Mouse (Mus musculus): ENCODE results near the gene Aspscr1. TPM values are rescaled to one million over a fixed set of nuclear protein-coding genes. Genes with fewer than 3 reads are reported as not detected.

Gene Aspscr1
- total and polyA plus RNA-seq, 3 experiments, result 35.2 to 38.6 (median 38.3) TPM

GRCm38 (mm10) chr11:120697741-120698140 lies 25.0 kb downstream of the Aspscr1 start:
- Histone ChIP-seq H3K27me3 (ENCODE audit: control insufficient read depth, insufficient read depth, low read length) (no peaks in the 10 kb centered on the region), H3K9ac (ENCODE audit: low read depth, low read length) (no peak overlapping the region), H3K4me3 (no peak overlapping the region), H3K79me2 (replicated peaks; ENCODE audit: control insufficient read depth, insufficient read depth, low read length) (no peaks in the 10 kb centered on the region), H3K4me1 (ENCODE audit: control insufficient read depth, insufficient read depth, low read length) (peaks cover under 1% of the 10 kb centered on the region), H3K36me3 (ENCODE audit: control insufficient read depth, insufficient read depth, low read length) (no peaks in the 10 kb centered on the region), H3K27ac (peak overlapping the region; percentile 48)
- TF ChIP-seq POLR2A (IDR thresholded peaks at IDR 0.05; ENCODE audit: insufficient read depth, low read depth, low read length) (0 out of 2 replicates have a peak, but pooled peaks have one; percentile 9), CTCF (IDR thresholded peaks at IDR 0.05) (0 out of 2 replicates have a peak, but pooled peaks have one; percentile 6), EP300 (IDR thresholded peaks at IDR 0.05; ENCODE audit: insufficient read depth, low read depth, low read length) (0 out of 2 replicates have a peak, but pooled peaks have one; percentile 58)
- intact Hi-C loops (cut with DNase I), result no loop called here
- WGBS, result 36% methylated on average over 10 of the region's 10 CpGs
- peak; percentile 52 to 79 for DNase-seq

DNA sequence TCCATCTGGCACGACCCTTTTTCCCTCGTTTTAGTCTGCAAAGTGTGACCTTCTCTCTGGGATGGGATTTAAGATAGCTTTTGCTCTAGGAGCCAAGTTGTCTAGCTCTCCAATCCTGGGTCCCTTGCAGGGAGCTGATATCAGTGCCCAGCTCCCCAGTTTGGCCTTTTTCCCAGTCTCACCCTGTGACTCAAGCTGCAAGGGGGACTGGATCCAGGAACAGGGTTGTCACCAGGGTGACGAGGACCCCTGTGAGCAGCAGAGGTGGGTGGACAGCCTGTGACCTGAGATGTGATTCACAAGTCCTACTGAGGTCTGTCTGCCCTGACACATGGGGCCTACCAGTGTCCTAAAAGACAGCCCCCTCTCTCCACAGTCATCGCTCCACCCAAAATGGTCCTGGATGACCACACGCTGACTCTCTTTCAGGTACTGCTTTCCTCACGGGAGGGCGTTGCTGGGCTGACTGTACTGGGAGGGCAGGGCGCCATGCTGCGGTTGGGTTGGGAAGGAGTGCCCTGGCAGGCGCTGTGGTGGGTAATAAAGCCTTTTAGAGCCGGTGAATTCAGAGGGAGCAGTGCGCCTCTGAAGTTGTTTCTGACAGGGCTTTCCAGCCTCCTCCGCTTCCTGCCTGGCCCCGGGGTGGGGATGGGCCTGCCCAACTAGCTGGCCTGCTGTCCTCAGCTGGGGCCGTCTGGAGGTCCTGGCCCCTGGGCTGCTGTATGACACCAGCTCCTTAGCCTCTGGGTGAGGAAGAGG lies 31.1 kb downstream of the Aspscr1 start:
- intact Hi-C loops (cut with DNase I), result no loop called here
- no peak for DNase-seq
- no peaks in the 10 kb centered on the region for H3K36me3 ChIP-seq (ENCODE audit: control insufficient read depth, insufficient read depth, low read length)
- TF ChIP-seq POLR2A (IDR thresholded peaks at IDR 0.05; ENCODE audit: insufficient read depth, low read depth, low read length), result no peak
- TF ChIP-seq EP300 (IDR thresholded peaks at IDR 0.05; ENCODE audit: insufficient read depth, low read depth, low read length), result no peak
- TF ChIP-seq CTCF (IDR thresholded peaks at IDR 0.05), result no peak
- H3K27me3 ChIP-seq (ENCODE audit: control insufficient read depth, insufficient read depth, low read length), result no peaks in the 10 kb centered on the region
- H3K9ac ChIP-seq (ENCODE audit: low read depth, low read length), result no peak overlapping the region
- H3K4me3 ChIP-seq, result no peak overlapping the region
- H3K4me1 ChIP-seq (ENCODE audit: control insufficient read depth, insufficient read depth, low read length), result no peaks in the 10 kb centered on the region
- 62% methylated on average over 15 of the region's 15 CpGs for WGBS
- H3K79me2 ChIP-seq (replicated peaks; ENCODE audit: control insufficient read depth, insufficient read depth, low read length), result no peaks in the 10 kb centered on the region
- no peak overlapping the region for H3K27ac ChIP-seq

GRCm38 (mm10) chr11:120704486-120705325 lies 31.9 kb downstream of the Aspscr1 start:
- WGBS, result 71% methylated on average over 8 of the region's 8 CpGs
- TF ChIP-seq CTCF (IDR thresholded peaks at IDR 0.05) (no peak), EP300 (IDR thresholded peaks at IDR 0.05; ENCODE audit: insufficient read depth, low read depth, low read length) (no peak), POLR2A (IDR thresholded peaks at IDR 0.05; ENCODE audit: insufficient read depth, low read depth, low read length) (no peak)
- H3K27me3 ChIP-seq (ENCODE audit: control insufficient read depth, insufficient read depth, low read length), result no peaks in the 10 kb centered on the region
- no peak overlapping the region for H3K9ac ChIP-seq (ENCODE audit: low read depth, low read length)
- H3K36me3 ChIP-seq (ENCODE audit: control insufficient read depth, insufficient read depth, low read length), result no peaks in the 10 kb centered on the region
- DNase-seq, result no peak
- no peaks in the 10 kb centered on the region for H3K79me2 ChIP-seq (replicated peaks; ENCODE audit: control insufficient read depth, insufficient read depth, low read length)
- intact Hi-C loops (cut with DNase I), result no loop called here
- no peak overlapping the region for H3K4me3 ChIP-seq
- no peak overlapping the region for H3K27ac ChIP-seq
- no peaks in the 10 kb centered on the region for H3K4me1 ChIP-seq (ENCODE audit: control insufficient read depth, insufficient read depth, low read length)

DNA sequence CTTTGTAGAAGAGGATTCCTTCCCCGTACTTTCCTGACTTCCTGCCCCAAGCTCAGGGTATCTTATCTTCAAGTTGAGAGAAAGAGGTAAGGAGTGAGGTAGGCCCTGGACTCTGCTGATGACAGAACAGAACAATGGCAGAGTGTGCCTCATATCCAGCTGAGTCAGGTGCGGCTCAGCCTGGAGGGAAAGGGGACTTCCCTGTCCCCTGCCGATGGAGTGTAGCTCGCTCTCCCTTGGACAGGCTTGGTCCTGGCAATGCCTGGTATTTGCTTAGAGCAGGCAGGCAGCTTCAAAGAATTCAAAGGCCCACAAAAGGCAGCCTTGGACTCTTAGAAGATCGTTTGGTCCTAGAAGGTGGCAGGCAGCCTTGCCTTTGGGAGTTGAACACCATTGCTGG lies 33.3 kb downstream of the Aspscr1 start:
- no peaks in the 10 kb centered on the region for H3K79me2 ChIP-seq (replicated peaks; ENCODE audit: control insufficient read depth, insufficient read depth, low read length)
- WGBS, result 76% methylated on average over 5 of the region's 5 CpGs
- no peak for DNase-seq
- H3K36me3 ChIP-seq (ENCODE audit: control insufficient read depth, insufficient read depth, low read length), result no peaks in the 10 kb centered on the region
- intact Hi-C loops (cut with DNase I), result no loop called here
- no peak overlapping the region for H3K4me3 ChIP-seq
- no peaks in the 10 kb centered on the region for H3K27me3 ChIP-seq (ENCODE audit: control insufficient read depth, insufficient read depth, low read length)
- H3K27ac ChIP-seq, result no peak overlapping the region
- TF ChIP-seq CTCF (IDR thresholded peaks at IDR 0.05) (no peak), EP300 (IDR thresholded peaks at IDR 0.05; ENCODE audit: insufficient read depth, low read depth, low read length) (no peak), POLR2A (IDR thresholded peaks at IDR 0.05; ENCODE audit: insufficient read depth, low read depth, low read length) (no peak)
- H3K4me1 ChIP-seq (ENCODE audit: control insufficient read depth, insufficient read depth, low read length), result no peaks in the 10 kb centered on the region
- H3K9ac ChIP-seq (ENCODE audit: low read depth, low read length), result no peak overlapping the region

DNA sequence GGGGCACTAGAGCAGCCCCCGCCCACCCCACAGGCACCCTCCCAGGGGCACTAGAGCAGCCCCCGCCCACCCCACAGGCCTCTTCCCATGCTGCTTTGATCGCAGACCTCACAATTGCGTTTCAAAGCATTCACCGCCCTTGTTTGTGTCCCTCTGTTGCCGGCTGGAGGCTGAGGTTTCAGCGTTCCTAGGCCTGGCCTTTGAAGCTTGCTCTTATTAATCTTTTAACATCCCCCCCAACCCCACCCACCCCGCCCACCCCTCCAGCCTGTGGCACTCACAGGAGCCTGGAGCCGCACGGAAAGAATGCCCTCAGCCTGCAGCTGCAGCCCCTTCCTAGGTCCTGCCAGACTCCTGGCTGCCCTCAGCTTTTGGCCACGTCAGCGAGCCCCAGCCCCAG lies 34.5 kb downstream of the Aspscr1 start:
- 69% methylated on average over 11 of the region's 12 CpGs for WGBS
- intact Hi-C loops (cut with DNase I), result no loop called here
- Histone ChIP-seq H3K9ac (ENCODE audit: low read depth, low read length) (no peak overlapping the region), H3K36me3 (ENCODE audit: control insufficient read depth, insufficient read depth, low read length) (no peaks in the 10 kb centered on the region), H3K27me3 (ENCODE audit: control insufficient read depth, insufficient read depth, low read length) (no peaks in the 10 kb centered on the region), H3K27ac (no peak overlapping the region), H3K79me2 (replicated peaks; ENCODE audit: control insufficient read depth, insufficient read depth, low read length) (no peaks in the 10 kb centered on the region), H3K4me1 (ENCODE audit: control insufficient read depth, insufficient read depth, low read length) (no peaks in the 10 kb centered on the region), H3K4me3 (no peak overlapping the region)
- TF ChIP-seq EP300 (IDR thresholded peaks at IDR 0.05; ENCODE audit: insufficient read depth, low read depth, low read length), result no peak
- no peak for TF ChIP-seq CTCF (IDR thresholded peaks at IDR 0.05)
- TF ChIP-seq POLR2A (IDR thresholded peaks at IDR 0.05; ENCODE audit: insufficient read depth, low read depth, low read length), result no peak
- DNase-seq, result no peak
